Mouse (Mus musculus) heart, embryonic 14.5 days (tissue): ENCODE data around the gene Lgi4. TPM values are rescaled to one million over a fixed set of nuclear protein-coding genes. Genes with fewer than 3 reads are reported as not detected.

ENCODE experiments used
- ATAC-seq: fragments of 200-750 bp; cut with Nextera tagmentation; 2 replicates; pipeline ENCODE4 v1.8.0; 2017; ENCODE audit warnings: low read depth, moderate TSS enrichment; ENCODE audit not compliant: insufficient number of reproducible peaks, insufficient read depth, low FRiP score
- H3K27ac ChIP-seq, 2 experiments: fragments of 200-500 bp in 1 of 2; fragments of 300-500 bp in 1 of 2; sonication (generic) in 1 of 2; replicated peaks in 1 of 2; 2 replicates each; pipeline ENCODE4 v1.5.1; 2012 to 2014; ENCODE audit warnings: low read depth in 2 of 2, low read length in 2 of 2, control low read depth in 1 of 2, mild to moderate bottlenecking in 1 of 2, mixed read lengths in 1 of 2; ENCODE audit not compliant: control insufficient read depth in 1 of 2, insufficient read depth in 1 of 2
- H3K27me3 ChIP-seq: fragments of 300-500 bp; sonication (generic); 2 replicates; pipeline ENCODE4 v1.6.1; 2014; ENCODE audit warnings: mild to moderate bottlenecking, low read length, control low read depth; ENCODE audit not compliant: control insufficient read depth, insufficient read depth
- H3K36me3 ChIP-seq: fragments of 300-500 bp; sonication (generic); 2 replicates; pipeline ENCODE4 v1.6.1; 2014; ENCODE audit warnings: mild to moderate bottlenecking, control low read depth, low read length, mixed read lengths; ENCODE audit not compliant: control insufficient read depth, insufficient read depth
- H3K4me1 ChIP-seq, 2 experiments: fragments of 200-500 bp in 1 of 2; fragments of 300-500 bp in 1 of 2; sonication (generic) in 1 of 2; 2 replicates each; pipeline ENCODE4 v1.6.1; 2012 to 2014; ENCODE audit warnings: low read length in 2 of 2, control low read depth in 1 of 2, mixed read lengths in 1 of 2; ENCODE audit not compliant: control insufficient read depth in 2 of 2, insufficient read depth in 2 of 2
- H3K4me2 ChIP-seq: fragments of 300-500 bp; sonication (generic); 2 replicates; pipeline ENCODE4 v1.6.1; 2014; ENCODE audit warnings: mild to moderate bottlenecking, low read length
- H3K4me3 ChIP-seq, 2 experiments: fragments of 200-500 bp in 1 of 2; fragments of 300-500 bp in 1 of 2; sonication (generic) in 1 of 2; 2 replicates each; pipeline ENCODE4 v1.5.1; 2012 to 2014; ENCODE audit warnings: low read length in 2 of 2, mild to moderate bottlenecking in 2 of 2, control low read depth in 1 of 2, low read depth in 1 of 2, moderate library complexity in 1 of 2; ENCODE audit not compliant: control insufficient read depth in 1 of 2, insufficient read depth in 1 of 2
- H3K9ac ChIP-seq: fragments of 300-500 bp; sonication (generic); 2 replicates; pipeline ENCODE4 v1.6.1; 2014; ENCODE audit warnings: mild to moderate bottlenecking, low read length
- H3K9me3 ChIP-seq: fragments of 300-500 bp; sonication (generic); 2 replicates; pipeline ENCODE4 v1.6.1; 2016; ENCODE audit warnings: low read length, control low read depth; ENCODE audit not compliant: control insufficient read depth
- WGBS: fragments of 180-500 bp; shearing (Covaris S2); extraction: QIAGEN DNeasy Blood & Tissue Kit; methylation state at CpG from one replicate; pipeline ENCODE4 v1.1.7; 2014; 5-methylcytosine and 5-hydroxymethylcytosine counted together
- polyA plus RNA-seq: library from polyadenylated mRNA; unstranded; fragments of >200 nt; fragmentation: Nextera tagmentation; extraction: Ambion mirVana; gene quantifications from 2 replicates; pipeline ENCODE4 v1.2.1, GENCODE M21; 2014

Gene Lgi4
- polyA plus RNA-seq, 1 experiment from 2014 or later, result not detected

DNA sequence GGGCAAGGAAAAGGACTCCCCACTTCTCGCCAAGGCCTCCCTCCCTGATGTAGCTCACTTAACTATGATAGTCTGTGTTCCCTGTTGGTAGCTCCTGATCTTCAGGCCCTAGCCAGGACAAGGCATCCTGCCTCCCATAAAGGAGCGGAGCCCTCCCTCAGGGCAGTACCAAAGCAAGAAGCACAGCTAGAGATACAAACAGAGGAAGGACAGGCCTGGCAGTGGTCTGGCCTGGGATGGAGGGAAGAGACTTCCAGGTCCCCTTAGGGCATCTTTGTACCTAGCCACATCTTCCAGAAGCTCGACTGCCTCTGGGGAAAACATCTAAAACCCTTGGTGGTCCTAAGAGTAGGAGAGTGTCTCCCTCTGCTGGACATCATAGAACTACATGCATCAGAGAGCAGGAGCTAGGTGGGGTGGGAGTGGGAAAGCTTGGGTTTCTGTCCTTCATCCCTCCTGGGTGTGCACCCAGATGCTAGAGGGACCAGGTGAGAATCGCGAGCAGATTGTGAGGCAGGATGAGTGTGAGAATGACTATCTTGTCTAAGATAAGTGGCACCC, 18.8 kb downstream of the Lgi4 start:
- no peaks in the 10 kb centered on the region for H3K27me3 ChIP-seq
- WGBS, result 31% methylated on average over 5 of the region's 5 CpGs
- H3K4me2 ChIP-seq, result no peak overlapping the region
- H3K4me1 ChIP-seq, result no peaks in the 10 kb centered on the region
- H3K36me3 ChIP-seq, result no peaks in the 10 kb centered on the region
- no peak overlapping the region for H3K27ac ChIP-seq
- H3K9ac ChIP-seq, result no peak overlapping the region
- ATAC-seq, result no peak
- H3K4me3 ChIP-seq, result no peak overlapping the region
- no peaks in the 10 kb centered on the region for H3K9me3 ChIP-seq

DNA sequence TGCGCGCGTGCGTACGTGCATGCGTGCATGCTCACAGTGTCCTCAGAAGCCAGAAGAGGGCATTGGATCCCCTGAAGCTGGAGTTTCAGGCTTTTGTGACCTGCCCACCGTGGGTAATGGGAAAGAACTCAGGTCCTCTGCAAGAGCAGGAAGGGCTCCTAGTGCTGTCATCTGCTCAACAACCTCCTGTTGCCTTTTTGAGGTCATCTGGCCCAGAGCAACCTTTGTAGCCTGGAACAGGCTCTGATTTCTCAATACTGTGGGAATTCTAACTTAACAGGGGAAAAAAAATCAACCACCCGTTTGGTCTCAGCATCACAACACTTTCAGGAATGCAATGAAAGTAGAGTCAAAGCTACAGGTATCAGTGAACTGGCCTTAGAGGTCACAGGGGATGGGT, 20.5 kb downstream of the Lgi4 start:
- no peaks in the 10 kb centered on the region for H3K36me3 ChIP-seq
- H3K27me3 ChIP-seq, result no peaks in the 10 kb centered on the region
- H3K4me1 ChIP-seq, result no peaks in the 10 kb centered on the region
- no peak overlapping the region for H3K4me3 ChIP-seq
- H3K27ac ChIP-seq, result no peak overlapping the region
- H3K9me3 ChIP-seq, result no peaks in the 10 kb centered on the region
- WGBS, result 84% methylated on average over 8 of the region's 8 CpGs
- no peak for ATAC-seq
- no peak overlapping the region for H3K9ac ChIP-seq
- H3K4me2 ChIP-seq, result no peak overlapping the region

- no peaks in the 10 kb centered on the region for H3K9me3 ChIP-seq
- ATAC-seq, result no peak
- H3K27me3 ChIP-seq, result no peaks in the 10 kb centered on the region
- no peak overlapping the region for H3K27ac ChIP-seq
- no peaks in the 10 kb centered on the region for H3K36me3 ChIP-seq
- WGBS, result 61% methylated on average over 3 of the region's 3 CpGs
- H3K9ac ChIP-seq, result no peak overlapping the region
- H3K4me1 ChIP-seq, result peaks cover 0 to 4% of the 10 kb centered on the region in 2 experiments; a peak in 1 of 4 replicates
- H3K4me3 ChIP-seq, result no peak overlapping the region
- H3K4me2 ChIP-seq, result no peak overlapping the region
These were observed 21.5 kb downstream of the Lgi4 start for GRCm38 (mm10) chr7:31080611-31081010.

DNA sequence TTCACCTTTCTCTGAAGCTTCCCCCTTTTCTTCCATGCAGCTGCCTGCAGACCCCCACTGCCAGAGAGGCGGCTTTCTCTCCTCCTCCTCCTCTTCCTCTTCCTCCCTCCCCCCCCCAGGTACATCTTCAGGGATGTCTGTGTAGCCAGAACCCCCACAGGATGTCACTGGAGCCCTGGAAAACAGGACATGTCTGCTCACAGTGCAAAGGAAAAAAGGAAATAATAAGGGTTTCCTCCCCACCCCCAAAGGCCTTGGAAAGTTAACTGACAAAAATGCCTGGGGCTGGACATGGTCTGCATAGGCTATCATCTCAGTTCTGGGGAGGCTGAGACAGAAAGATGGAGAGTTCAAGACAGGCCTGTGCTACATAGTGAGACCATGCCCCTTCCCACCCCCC, 22.0 kb downstream of the Lgi4 start:
- no peaks in the 10 kb centered on the region for H3K36me3 ChIP-seq
- no peak for ATAC-seq
- no peak overlapping the region for H3K4me2 ChIP-seq
- no peak overlapping the region for H3K9ac ChIP-seq
- no peak overlapping the region for H3K4me3 ChIP-seq
- H3K9me3 ChIP-seq, result no peaks in the 10 kb centered on the region
- H3K27ac ChIP-seq, result no peak overlapping the region
- H3K27me3 ChIP-seq, result no peaks in the 10 kb centered on the region
- WGBS, result 29% methylated on average over 1 of the region's 1 CpGs
- peaks cover 0 to 4% of the 10 kb centered on the region in 2 experiments; a peak in 1 of 4 replicates for H3K4me1 ChIP-seq

GRCm38 (mm10) chr7:31082106-31082505, 23.0 kb downstream of the Lgi4 start:
- no peaks in the 10 kb centered on the region for H3K9me3 ChIP-seq
- H3K36me3 ChIP-seq, result no peaks in the 10 kb centered on the region
- H3K9ac ChIP-seq, result no peak overlapping the region
- ATAC-seq, result no peak
- peaks cover 0 to 4% of the 10 kb centered on the region in 2 experiments; a peak in 1 of 4 replicates for H3K4me1 ChIP-seq
- no peaks in the 10 kb centered on the region for H3K27me3 ChIP-seq
- H3K27ac ChIP-seq, result no peak overlapping the region
- no peak overlapping the region for H3K4me2 ChIP-seq
- H3K4me3 ChIP-seq, result no peak overlapping the region

- H3K27me3 ChIP-seq, result no peaks in the 10 kb centered on the region
- no peak for ATAC-seq
- no peak overlapping the region for H3K9ac ChIP-seq
- WGBS, result 65% methylated on average over 14 of the region's 14 CpGs
- H3K9me3 ChIP-seq, result no peaks in the 10 kb centered on the region
- H3K4me2 ChIP-seq, result no peak overlapping the region
- no peak overlapping the region for H3K4me3 ChIP-seq
- no peaks in the 10 kb centered on the region for H3K36me3 ChIP-seq
- H3K4me1 ChIP-seq, result peaks cover 0 to 4% of the 10 kb centered on the region in 2 experiments; a peak in 1 of 4 replicates
- H3K27ac ChIP-seq, result no peak overlapping the region
These were observed 23.9 kb downstream of the Lgi4 start for GRCm38 (mm10) chr7:31082831-31083588.

DNA sequence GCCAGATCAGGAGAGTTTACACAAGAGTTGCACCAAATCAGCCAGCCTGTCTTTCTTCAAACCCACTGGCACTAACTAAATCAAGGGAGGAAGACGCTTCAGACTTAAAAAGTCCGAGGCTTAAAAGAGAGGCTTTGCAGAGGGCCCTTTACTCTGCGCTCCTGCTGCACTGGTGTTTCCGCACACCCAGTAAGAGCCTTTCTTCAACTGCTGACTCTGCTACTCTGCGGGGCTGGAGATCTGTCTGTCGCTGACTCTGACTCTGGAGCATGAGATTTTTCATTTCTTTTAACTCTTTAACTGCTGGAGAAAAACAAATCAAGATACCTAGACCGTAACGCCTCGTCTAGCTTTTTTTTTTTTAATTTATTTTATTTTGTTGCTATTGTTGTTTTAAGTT, 25.0 kb downstream of the Lgi4 start:
- H3K4me3 ChIP-seq, result no peak overlapping the region
- no peaks in the 10 kb centered on the region for H3K9me3 ChIP-seq
- H3K4me1 ChIP-seq, result peaks cover 0 to 4% of the 10 kb centered on the region in 2 experiments; a peak in 1 of 4 replicates
- H3K36me3 ChIP-seq, result no peaks in the 10 kb centered on the region
- WGBS, result 56% methylated on average over 9 of the region's 9 CpGs
- no peaks in the 10 kb centered on the region for H3K27me3 ChIP-seq
- no peak overlapping the region for H3K4me2 ChIP-seq
- no peak overlapping the region for H3K9ac ChIP-seq
- H3K27ac ChIP-seq, result no peak overlapping the region
- ATAC-seq, result no peak
